Mouse (Mus musculus) liver, embryonic 13.5 days (tissue): ENCODE results near the gene Btbd1. TPM values are rescaled to one million over a fixed set of nuclear protein-coding genes. Genes with fewer than 3 reads are reported as not detected.

ENCODE experiments used
- ATAC-seq: fragments of 200-750 bp; cut with Nextera tagmentation; 2 replicates; pipeline ENCODE4 v1.8.0; 2017; ENCODE audit warnings: low read depth, mild to moderate bottlenecking, moderate number of reproducible peaks, moderate library complexity
- DNase-seq: peaks from one replicate; pipeline ENCODE4 v3.0.0; 2022
- H3K27ac ChIP-seq: fragments of 300-500 bp; sonication (generic); 2 replicates; pipeline ENCODE4 v1.5.1; 2015; ENCODE audit warnings: moderate library complexity, mild to moderate bottlenecking, inconsistent platforms
- H3K27me3 ChIP-seq: fragments of 300-500 bp; sonication (generic); 2 replicates; pipeline ENCODE4 v1.6.1; 2015; ENCODE audit warnings: mild to moderate bottlenecking, inconsistent platforms
- H3K36me3 ChIP-seq: fragments of 300-500 bp; sonication (generic); 2 replicates; pipeline ENCODE4 v1.6.1; 2015; ENCODE audit warnings: mild to moderate bottlenecking, inconsistent platforms
- H3K4me1 ChIP-seq: fragments of 300-500 bp; sonication (generic); replicated peaks from 2 replicates; pipeline ENCODE4 v1.6.1; 2015; ENCODE audit warnings: inconsistent platforms
- H3K4me2 ChIP-seq: fragments of 300-500 bp; sonication (generic); 2 replicates; pipeline ENCODE4 v1.6.1; 2015; ENCODE audit warnings: inconsistent platforms, mild to moderate bottlenecking, moderate library complexity
- H3K4me3 ChIP-seq: fragments of 300-500 bp; sonication (generic); replicated peaks from 2 replicates; pipeline ENCODE4 v1.5.1; 2015; ENCODE audit warnings: mild to moderate bottlenecking, inconsistent platforms
- H3K9ac ChIP-seq: fragments of 300-500 bp; sonication (generic); 2 replicates; pipeline ENCODE4 v1.6.1; 2015; ENCODE audit warnings: mild to moderate bottlenecking, inconsistent platforms
- H3K9me3 ChIP-seq: fragments of 300-500 bp; sonication (generic); replicated peaks from 2 replicates; pipeline ENCODE4 v1.6.1; 2016; ENCODE audit warnings: inconsistent platforms
- WGBS: fragments of 180-500 bp; shearing (Covaris S2); methylation state at CpG from one replicate; pipeline ENCODE4 v1.1.7; 2015; ENCODE audit not compliant: insufficient replicate concordance; 5-methylcytosine and 5-hydroxymethylcytosine counted together
- polyA plus RNA-seq: library from polyadenylated mRNA; unstranded; fragments of >200 nt; fragmentation: Nextera tagmentation; extraction: Ambion mirVana; gene quantifications from 2 replicates; pipeline ENCODE4 v1.2.1, GENCODE M21; 2015

The Btbd1 gene
- polyA plus RNA-seq, 1 experiment from 2014 or later = 24.0 TPM

DNA sequence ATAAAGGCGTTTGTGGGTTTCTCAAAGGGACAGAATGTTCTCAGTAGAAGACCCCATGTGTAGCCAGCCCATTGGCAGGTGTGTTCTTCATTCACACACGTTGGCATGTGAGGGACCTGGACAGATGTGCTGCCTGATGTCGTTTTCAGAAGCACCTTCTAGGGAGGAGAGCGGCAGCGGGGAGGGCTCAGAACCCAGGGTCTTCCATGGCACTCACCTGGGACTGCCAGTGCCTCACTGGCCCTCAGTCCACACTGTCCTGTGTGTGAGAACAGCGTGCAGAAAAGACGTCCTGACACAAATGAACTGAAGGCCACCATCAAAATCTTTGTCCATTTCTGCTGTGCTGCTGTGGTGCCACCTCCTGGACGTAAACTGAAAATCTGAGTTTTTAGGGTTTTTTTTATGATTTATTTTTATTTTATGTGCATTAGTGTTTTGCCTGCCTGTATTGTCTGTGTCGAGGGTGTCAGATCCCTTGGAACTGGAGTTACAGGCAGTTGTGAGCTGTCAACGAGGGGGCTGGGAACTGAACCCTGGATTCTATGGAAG lies 51.5 kb downstream of the Btbd1 start:
- ATAC-seq = no peak
- H3K9me3 ChIP-seq = no peaks in the 10 kb centered on the region
- no peak overlapping the region for H3K4me3 ChIP-seq
- H3K36me3 ChIP-seq = peaks cover 30% of the 10 kb centered on the region
- peaks cover 3% of the 10 kb centered on the region; the same call in 1 of the 2 replicates for H3K4me1 ChIP-seq
- no peak overlapping the region for H3K27ac ChIP-seq
- no peak for DNase-seq
- H3K9ac ChIP-seq = no peak overlapping the region
- H3K27me3 ChIP-seq = no peaks in the 10 kb centered on the region
- H3K4me2 ChIP-seq = no peak overlapping the region
- WGBS = 67% methylated on average over 10 of the region's 10 CpGs

DNA sequence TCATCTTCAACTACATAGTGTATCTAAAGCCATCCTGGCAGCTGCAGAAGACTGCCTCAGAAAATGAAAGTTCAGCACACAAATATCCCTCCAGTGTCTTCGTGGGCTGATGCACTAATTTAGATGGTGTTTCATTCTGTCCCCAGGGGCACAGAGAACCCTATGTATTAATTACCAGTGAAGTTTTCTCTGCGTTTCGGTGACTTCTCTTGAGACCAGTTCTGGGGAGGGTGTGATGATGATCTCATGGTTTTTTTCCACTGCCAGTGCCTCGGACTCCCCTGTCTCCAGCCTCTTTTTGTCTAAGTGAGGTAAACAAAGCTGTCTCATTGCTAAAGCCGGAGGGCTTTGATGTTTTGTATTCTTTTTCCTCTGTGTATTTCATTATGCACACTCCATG lies 53.9 kb downstream of the Btbd1 start:
- H3K4me2 ChIP-seq = no peak overlapping the region
- H3K9me3 ChIP-seq = no peaks in the 10 kb centered on the region
- 74% methylated on average over 5 of the region's 5 CpGs for WGBS
- ATAC-seq (no peak), DNase-seq (no peak)
- H3K36me3 ChIP-seq = peaks cover 8% of the 10 kb centered on the region
- no peaks in the 10 kb centered on the region for H3K27me3 ChIP-seq
- no peak overlapping the region for H3K4me3 ChIP-seq
- H3K27ac ChIP-seq = no peak overlapping the region
- H3K9ac ChIP-seq = no peak overlapping the region
- peaks cover 3% of the 10 kb centered on the region; the same call in 1 of the 2 replicates for H3K4me1 ChIP-seq

DNA sequence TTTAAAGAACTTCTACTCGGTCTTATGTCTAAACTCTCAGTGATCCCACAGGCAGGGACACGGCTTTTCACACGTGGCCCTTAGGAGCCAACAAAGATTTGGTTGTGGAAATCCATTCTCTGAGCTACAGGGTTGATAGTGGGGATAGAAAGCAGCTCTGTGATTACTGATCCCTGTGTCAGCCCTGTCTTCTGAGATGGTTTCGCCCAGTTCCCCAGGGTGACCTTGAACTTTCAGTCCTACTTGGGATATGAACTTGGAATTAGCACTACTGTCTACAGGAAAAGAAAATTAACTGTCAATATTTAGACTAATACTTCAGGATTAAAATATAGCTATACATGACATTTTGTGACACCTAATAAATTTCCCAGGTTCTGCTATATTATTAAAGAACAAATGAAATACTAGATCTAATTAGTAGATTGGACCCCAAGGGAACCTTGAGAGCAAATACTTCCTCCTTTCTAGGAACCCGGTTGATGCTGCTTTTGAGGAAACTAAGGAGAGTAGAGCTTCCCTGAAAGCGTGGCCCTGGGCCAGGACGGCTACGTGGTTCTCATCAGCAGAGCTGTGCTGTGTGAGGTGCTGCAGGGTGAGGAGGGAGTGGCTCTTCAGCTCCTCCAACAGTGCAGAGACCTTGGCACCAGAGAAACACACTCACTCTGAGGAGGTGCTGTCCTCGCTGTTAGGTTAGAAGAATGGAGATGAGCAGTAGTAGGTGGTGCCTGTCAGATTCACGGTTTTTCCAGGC lies 56.3 kb downstream of the Btbd1 start:
- no peaks in the 10 kb centered on the region for H3K27me3 ChIP-seq
- DNase-seq (no peak), ATAC-seq (no peak)
- no peaks in the 10 kb centered on the region for H3K9me3 ChIP-seq
- H3K4me2 ChIP-seq = no peak overlapping the region
- no peak overlapping the region for H3K9ac ChIP-seq
- 58% methylated on average over 10 of the region's 10 CpGs for WGBS
- 0 out of 2 replicates have a peak, but pooled peaks cover 3% of the 10 kb centered on the region for H3K36me3 ChIP-seq
- H3K4me1 ChIP-seq = peaks cover 3% of the 10 kb centered on the region; the same call in 1 of the 2 replicates
- no peak overlapping the region for H3K4me3 ChIP-seq
- no peak overlapping the region for H3K27ac ChIP-seq

DNA sequence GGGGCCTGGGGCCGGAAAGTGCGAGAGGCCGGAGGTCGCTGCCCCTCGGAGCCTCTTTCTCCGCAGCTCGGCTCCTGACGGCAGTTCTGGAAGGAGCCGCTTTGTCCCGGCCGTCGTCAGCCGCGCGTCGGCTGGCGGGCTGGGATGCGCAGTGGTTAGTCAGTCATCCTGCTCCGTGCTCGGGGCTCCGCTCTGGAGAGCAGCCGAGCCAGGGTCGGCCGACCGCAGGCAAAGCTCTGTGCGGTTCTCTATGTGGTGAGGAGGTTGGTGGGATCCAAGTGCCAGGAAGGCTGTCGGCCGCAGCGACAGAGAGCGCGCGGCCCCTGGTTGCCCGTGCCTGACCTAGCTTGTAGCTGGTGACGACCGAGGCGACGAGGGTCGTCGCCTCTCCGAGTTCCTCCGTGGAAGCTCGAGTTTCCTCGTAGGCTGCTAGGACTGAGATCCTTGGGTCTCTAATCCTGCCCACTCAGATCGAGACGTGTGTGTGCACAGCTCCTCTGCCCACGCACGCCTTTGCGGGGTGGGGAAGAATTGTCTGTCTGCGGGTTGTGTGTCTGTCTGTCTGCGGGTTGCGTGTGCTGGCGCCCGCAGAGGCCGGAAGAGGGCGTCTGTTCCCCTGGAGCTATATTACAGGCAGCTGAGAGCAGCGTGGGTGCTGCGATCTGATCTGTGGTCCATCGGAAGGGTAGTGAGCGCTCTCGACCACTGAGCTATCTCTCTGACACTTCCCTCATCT lies 66.0 kb downstream of the Btbd1 start:
- H3K27ac ChIP-seq = peak overlapping the region; percentile 91
- H3K9me3 ChIP-seq = no peaks in the 10 kb centered on the region
- ATAC-seq = peak; percentile 65
- under 1% methylated on average over 60 of the region's 60 CpGs for WGBS
- peak overlapping the region; percentile 92 for H3K9ac ChIP-seq
- peak overlapping the region; percentile 94 for H3K4me2 ChIP-seq
- no peaks in the 10 kb centered on the region for H3K27me3 ChIP-seq
- peak; percentile 46 for DNase-seq
- H3K36me3 ChIP-seq = 0 out of 2 replicates have a peak, but pooled peaks cover 3% of the 10 kb centered on the region
- peak overlapping the region; percentile 99 for H3K4me3 ChIP-seq
- peaks cover 33% of the 10 kb centered on the region for H3K4me1 ChIP-seq

DNA sequence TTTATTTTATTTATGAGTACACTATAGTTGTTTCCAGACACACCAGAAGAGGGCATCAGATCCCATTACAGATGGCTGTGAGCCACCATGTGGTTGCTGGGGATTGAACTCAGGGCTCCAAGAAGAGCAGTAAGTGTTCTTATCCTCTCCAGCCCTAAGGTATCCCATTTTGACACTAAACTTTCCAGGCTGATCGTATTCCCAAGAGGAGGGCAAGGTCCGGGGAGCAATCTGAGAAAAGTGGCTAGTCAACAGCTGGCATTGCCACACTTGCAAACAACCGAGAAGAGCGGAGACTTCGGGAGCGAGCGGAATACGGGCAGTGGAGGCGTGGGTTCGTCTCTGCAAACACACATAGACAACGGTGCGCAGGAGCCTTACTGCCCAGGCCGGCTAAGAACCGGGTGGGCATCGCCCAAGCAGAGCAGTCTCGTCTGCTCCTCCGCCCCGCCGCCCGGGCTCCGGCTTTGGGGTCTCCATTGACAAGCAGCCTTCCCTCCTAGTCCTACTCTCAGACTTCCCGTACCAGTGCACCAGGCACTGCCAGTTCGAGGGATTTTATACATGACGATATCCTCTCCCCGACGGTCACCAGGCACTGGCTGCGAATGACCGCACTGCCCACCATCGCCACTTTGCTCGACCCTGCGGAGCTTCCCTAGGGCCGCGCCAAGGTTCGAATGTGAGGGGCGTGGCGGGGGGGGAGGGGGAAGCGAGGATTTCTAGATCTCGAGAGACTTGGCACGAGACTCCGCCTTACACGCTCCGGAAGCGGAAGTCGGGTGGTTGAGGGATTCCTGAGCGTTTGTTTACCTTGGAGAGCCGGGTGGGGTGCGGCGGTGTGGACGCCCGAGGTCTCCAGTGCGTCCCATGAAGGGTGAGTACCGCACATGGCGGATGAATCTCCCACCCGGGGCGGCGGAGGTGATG lies 66.8 kb downstream of the Btbd1 start, which contains the start of gene Ramac:
Gene Ramac (plus strand): TSS at position 746 of the 930 bp plus-strand sequence.
- peak; percentile 94 for ATAC-seq
- H3K4me1 ChIP-seq = peaks cover 33% of the 10 kb centered on the region
- H3K4me3 ChIP-seq = peak within 1 kb of the TSS; percentile 99
- peak; percentile 84 for DNase-seq
- peak within 1 kb of the TSS; percentile 94 for H3K4me2 ChIP-seq
- no peaks in the 10 kb centered on the region for H3K9me3 ChIP-seq
- WGBS = under 1% methylated on average over 56 of the region's 56 CpGs
- no peaks in the 10 kb centered on the region for H3K27me3 ChIP-seq
- H3K27ac ChIP-seq = peak within 1 kb of the TSS; percentile 91
- peak within 1 kb of the TSS; percentile 92 for H3K9ac ChIP-seq
- no peaks in the 10 kb centered on the region for H3K36me3 ChIP-seq

DNA sequence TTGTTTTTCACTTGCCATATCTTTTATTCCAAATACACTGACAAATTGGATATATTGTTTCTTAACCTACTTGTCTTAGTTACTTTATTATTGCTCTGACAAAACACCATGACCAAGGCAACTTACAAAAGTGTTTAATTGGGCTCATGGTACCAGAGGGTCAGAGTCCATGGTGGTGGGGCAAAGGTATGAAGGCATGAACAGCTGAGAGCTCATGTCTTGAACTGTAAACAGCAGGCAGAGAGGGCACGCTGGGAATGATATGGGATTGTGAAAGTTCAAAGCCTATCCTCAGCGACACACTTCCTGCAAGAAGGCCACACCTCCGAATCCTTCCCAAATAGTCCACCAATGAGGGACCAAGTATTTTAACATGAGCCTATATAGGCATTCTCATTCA lies 81.3 kb downstream of the Btbd1 start:
- no peak for ATAC-seq
- H3K9ac ChIP-seq = no peak overlapping the region
- H3K9me3 ChIP-seq = no peaks in the 10 kb centered on the region
- 70% methylated on average over 3 of the region's 3 CpGs for WGBS
- no peaks in the 10 kb centered on the region for H3K27me3 ChIP-seq
- H3K4me2 ChIP-seq = no peak overlapping the region
- H3K27ac ChIP-seq = no peak overlapping the region
- no peak overlapping the region for H3K4me3 ChIP-seq
- H3K4me1 ChIP-seq = 0 out of 2 replicates have a peak, but pooled peaks cover 2% of the 10 kb centered on the region
- no peak for DNase-seq
- no peaks in the 10 kb centered on the region for H3K36me3 ChIP-seq

DNA sequence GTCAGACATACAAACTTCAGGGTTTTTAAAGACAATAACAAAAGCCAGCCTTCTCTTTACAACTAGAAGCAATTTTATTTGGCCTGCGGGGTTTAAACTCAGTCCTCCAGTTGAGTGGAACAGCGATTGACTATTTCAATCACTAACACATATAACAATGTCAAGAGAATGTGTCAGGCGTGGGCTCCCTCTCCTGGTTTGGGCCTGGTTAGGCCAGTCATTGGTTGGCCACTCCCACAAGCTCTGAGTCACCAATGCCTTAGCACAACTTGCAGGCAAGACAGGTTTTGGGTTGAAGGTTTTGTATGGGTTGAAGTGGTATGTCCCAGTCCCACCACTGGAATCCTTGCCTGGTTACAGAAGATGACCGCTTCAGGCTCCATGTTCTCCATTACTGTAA lies 85.1 kb downstream of the Btbd1 start:
- ATAC-seq (peak; percentile 70), DNase-seq (peak; percentile 20)
- H3K36me3 ChIP-seq = no peaks in the 10 kb centered on the region
- H3K4me3 ChIP-seq = no peak overlapping the region
- peaks cover 13% of the 10 kb centered on the region for H3K4me1 ChIP-seq
- 51% methylated on average over 4 of the region's 4 CpGs for WGBS
- H3K27ac ChIP-seq = no peak overlapping the region
- H3K4me2 ChIP-seq = no peak overlapping the region
- H3K27me3 ChIP-seq = no peaks in the 10 kb centered on the region
- no peaks in the 10 kb centered on the region for H3K9me3 ChIP-seq
- H3K9ac ChIP-seq = no peak overlapping the region

Other genes with a start within 250 kb of the Btbd1 start
- 5.7 and 6.3 TPM in 2 replicates for gene Homer2, start 121.9 kb downstream of the Btbd1 start, polyA plus RNA-seq
- 68.9 and 84.2 TPM in 2 replicates for gene Ramac, start 66.5 kb downstream of the Btbd1 start, polyA plus RNA-seq
- gene 3110040N11Rik, start 40.0 kb downstream of the Btbd1 start, polyA plus RNA-seq = 30.0 and 30.2 TPM in 2 replicates
- gene Gm10160, start 26.4 kb upstream of the Btbd1 start, polyA plus RNA-seq = not detected in 2 replicates
- gene Tm6sf1, start 29.6 kb upstream of the Btbd1 start, polyA plus RNA-seq = 6.9 and 7.5 TPM in 2 replicates
- 0.66 and 0.71 TPM in 2 replicates for gene Hdgfl3, start 105.0 kb upstream of the Btbd1 start, polyA plus RNA-seq
- gene Bnc1, start 162.9 kb upstream of the Btbd1 start, polyA plus RNA-seq = 0.62 and 0.80 TPM in 2 replicates